Mouse (Mus musculus): ENCODE results near the gene Rnf138rt1.

Gene Rnf138rt1

GRCm38 (mm10) chrX:163760617-163761434 lies at the start of gene Rnf138rt1:
Rnf138rt1 (minus strand) TSS chrX:163761329.
- peak; percentile 50 for DNase-seq

- DNase-seq, result no peak
These were observed 46.1 kb upstream of the Rnf138rt1 start for GRCm38 (mm10) chrX:163807270-163807669.

GRCm38 (mm10) chrX:163766290-163766689 lies 5.2 kb upstream of the Rnf138rt1 start:
- no peak for DNase-seq

DNA sequence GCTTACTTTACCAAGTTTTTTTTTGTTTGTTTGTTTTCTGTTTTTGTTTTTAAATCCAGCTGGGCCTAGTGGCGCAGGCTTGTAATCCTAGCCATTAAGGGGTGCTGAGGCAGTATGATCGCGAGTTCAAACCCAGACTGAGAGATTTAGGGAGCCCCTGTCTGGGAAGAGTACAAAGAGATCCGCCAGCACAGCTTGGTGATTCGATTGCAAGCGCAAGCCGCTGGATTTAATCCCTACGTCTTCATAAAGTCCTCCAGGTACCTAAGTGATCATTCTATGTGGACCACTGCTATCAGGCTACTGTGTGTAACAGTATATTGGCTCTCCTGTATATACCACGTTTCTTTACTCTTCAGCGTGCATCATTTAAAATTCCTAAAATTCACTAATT lies 303 bp upstream of the Rnf138rt1 start:
- no peak for DNase-seq

DNA sequence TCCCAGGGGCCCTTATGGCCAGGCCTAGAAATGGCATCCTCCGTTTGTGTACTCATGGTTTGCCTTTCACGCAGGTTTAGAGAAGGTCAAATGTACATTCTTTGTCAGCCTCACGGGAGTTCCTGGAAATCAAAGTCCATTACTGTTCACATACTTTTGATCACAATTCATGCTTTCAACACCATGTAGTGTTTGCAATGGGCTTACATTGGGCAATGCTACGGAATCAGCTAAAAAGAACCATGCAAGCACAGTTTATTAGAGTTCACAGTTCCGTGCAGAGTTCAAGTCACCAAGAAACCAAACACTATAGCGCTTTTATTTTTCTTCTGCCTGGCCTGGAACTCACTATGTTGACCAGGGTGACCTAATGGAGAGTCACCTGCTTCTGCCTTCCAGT lies 15.1 kb downstream of the Rnf138rt1 start:
- no peak for DNase-seq

GRCm38 (mm10) chrX:163743896-163744295 lies 17.2 kb downstream of the Rnf138rt1 start:
- no peak for DNase-seq

DNA sequence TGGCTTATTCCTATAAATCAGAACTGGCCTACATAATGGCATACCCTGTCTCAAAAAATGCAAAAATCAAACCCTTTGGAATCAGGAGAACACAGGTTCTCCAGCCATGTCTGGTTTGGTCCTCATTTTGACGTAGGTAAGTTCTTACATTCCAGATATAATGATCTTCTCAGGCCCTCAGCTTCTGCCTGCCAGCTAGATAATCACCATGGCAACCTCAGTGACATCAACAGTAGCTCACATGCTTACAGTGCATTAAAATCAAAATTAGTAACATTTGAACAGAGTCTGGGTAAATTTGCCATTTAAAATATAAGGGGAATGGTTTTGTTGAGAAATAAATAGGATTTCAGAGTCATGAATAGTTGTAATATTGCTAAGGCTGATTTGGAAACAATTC lies 22.2 kb downstream of the Rnf138rt1 start:
- DNase-seq, result no peak

GRCm38 (mm10) chrX:163734145-163734544 lies 27.0 kb downstream of the Rnf138rt1 start:
- no peak for DNase-seq

DNA sequence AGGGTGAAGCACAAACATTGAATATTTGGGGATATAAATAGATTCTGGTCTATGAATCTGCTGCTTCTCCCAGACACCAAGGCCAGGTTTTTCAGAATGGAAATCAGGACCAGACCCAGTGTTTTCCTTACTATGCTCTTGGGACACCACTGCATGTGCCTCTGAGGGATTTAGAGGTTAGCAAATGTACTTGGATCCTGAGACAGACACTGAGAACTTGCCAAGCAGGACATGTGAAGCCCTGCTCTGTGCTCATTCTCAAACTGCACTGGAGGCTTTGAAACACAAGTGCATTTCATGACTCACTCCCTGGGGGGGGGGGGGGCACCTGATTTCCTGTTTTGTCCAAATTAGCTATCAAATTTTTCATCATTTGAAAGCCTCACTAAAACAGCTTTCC lies 37.5 kb downstream of the Rnf138rt1 start:
- DNase-seq, result no peak

GRCm38 (mm10) chrX:163722785-163723577 lies 38.1 kb downstream of the Rnf138rt1 start:
- DNase-seq, result no peak

- DNase-seq, result no peak
These were observed 40.5 kb downstream of the Rnf138rt1 start for GRCm38 (mm10) chrX:163720597-163720996.
